Mouse (Mus musculus) heart, adult 2 months (tissue): ENCODE measurements around the gene Gsg1l.

ENCODE experiments used
- CTCF ChIP-seq: fragments of 200-600 bp; IDR thresholded peaks from 2 replicates; pipeline ENCODE4 v1.8.1; 2022; ENCODE audit warnings: antibody characterized with exemption, mild to moderate bottlenecking, moderate library complexity
- POLR2A ChIP-seq: fragments of 200-500 bp; IDR thresholded peaks from 2 replicates; pipeline ENCODE4 v1.6.1; 2011; ENCODE audit warnings: mild to moderate bottlenecking, low read depth, low read length, control low read depth; ENCODE audit not compliant: insufficient read depth

- TF ChIP-seq POLR2A (no peak), CTCF (no peak)
Measured at GRCm38 (mm10) chr7:125969076-125969475, 113.1 kb downstream of the Gsg1l start.
